Mouse (Mus musculus) midbrain, embryonic 12.5 days (tissue): ENCODE data around the gene Mdk. TPM values are rescaled to one million over a fixed set of nuclear protein-coding genes. Genes with fewer than 3 reads are reported as not detected.

ENCODE experiments used
- ATAC-seq: fragments of 200-750 bp; cut with Nextera tagmentation; 2 replicates; pipeline ENCODE4 v1.8.0; 2017; ENCODE audit warnings: low read depth, moderate TSS enrichment, moderate library complexity; ENCODE audit not compliant: low FRiP score
- H3K27ac ChIP-seq: fragments of 300-500 bp; sonication (generic); replicated peaks from 2 replicates; pipeline ENCODE4 v1.5.1; 2016; ENCODE audit warnings: mild to moderate bottlenecking
- H3K27me3 ChIP-seq: fragments of 300-500 bp; sonication (generic); 2 replicates; pipeline ENCODE4 v1.6.1; 2016; ENCODE audit warnings: mild to moderate bottlenecking
- H3K36me3 ChIP-seq: fragments of 300-500 bp; sonication (generic); 2 replicates; pipeline ENCODE4 v1.6.1; 2016
- H3K4me1 ChIP-seq: fragments of 300-500 bp; sonication (generic); 2 replicates; pipeline ENCODE4 v1.6.1; 2016
- H3K4me2 ChIP-seq: fragments of 300-500 bp; sonication (generic); replicated peaks from 2 replicates; pipeline ENCODE4 v1.6.1; 2016; ENCODE audit warnings: mild to moderate bottlenecking, moderate library complexity
- H3K4me3 ChIP-seq: fragments of 300-500 bp; sonication (generic); 2 replicates; pipeline ENCODE4 v1.5.1; 2016; ENCODE audit warnings: mild to moderate bottlenecking
- H3K9ac ChIP-seq: fragments of 300-500 bp; sonication (generic); replicated peaks from 2 replicates; pipeline ENCODE4 v1.6.1; 2016; ENCODE audit warnings: mild to moderate bottlenecking, moderate library complexity
- H3K9me3 ChIP-seq: fragments of 300-500 bp; sonication (generic); 2 replicates; pipeline ENCODE4 v1.6.1; 2016; ENCODE audit warnings: mild to moderate bottlenecking
- WGBS: fragments of 180-500 bp; shearing (Covaris S2); methylation state at CpG from one replicate; pipeline ENCODE4 v1.1.7; 2016; 5-methylcytosine and 5-hydroxymethylcytosine counted together
- polyA plus RNA-seq: library from polyadenylated mRNA; unstranded; fragments of >200 nt; fragmentation: Nextera tagmentation; extraction: Ambion mirVana; gene quantifications from 2 replicates; pipeline ENCODE4 v1.2.1, GENCODE M21; 2016

Gene Mdk
- polyA plus RNA-seq, 1 experiment from 2014 or later: 763 TPM

GRCm38 (mm10) chr2:91917096-91917495 is 15.0 kb downstream of the Mdk start:
- Histone ChIP-seq H3K4me1 (peaks cover 10% of the 10 kb centered on the region; the same call in 1 of the 2 replicates), H3K27ac (no peak overlapping the region), H3K9me3 (no peaks in the 10 kb centered on the region), H3K4me2 (no peak overlapping the region), H3K9ac (no peak overlapping the region), H3K36me3 (peaks cover 57% of the 10 kb centered on the region), H3K4me3 (no peak overlapping the region), H3K27me3 (peaks cover 28% of the 10 kb centered on the region)
- no peak for ATAC-seq
- 95% methylated on average over 7 of the region's 7 CpGs for WGBS

GRCm38 (mm10) chr2:91916346-91916977 is 15.6 kb downstream of the Mdk start:
- Histone ChIP-seq H3K36me3 (peaks cover 63% of the 10 kb centered on the region), H3K4me1 (peaks cover 6% of the 10 kb centered on the region; the same call in 1 of the 2 replicates), H3K27me3 (peaks cover 21% of the 10 kb centered on the region), H3K4me2 (no peak overlapping the region), H3K9ac (no peak overlapping the region), H3K9me3 (no peaks in the 10 kb centered on the region), H3K27ac (no peak overlapping the region), H3K4me3 (no peak overlapping the region)
- WGBS: 92% methylated on average over 7 of the region's 7 CpGs
- no peak for ATAC-seq

GRCm38 (mm10) chr2:91913328-91914110 is 18.6 kb downstream of the Mdk start:
- WGBS: 92% methylated on average over 7 of the region's 7 CpGs
- H3K4me2 ChIP-seq: no peak overlapping the region
- ATAC-seq: no peak
- no peaks in the 10 kb centered on the region for H3K9me3 ChIP-seq
- H3K4me3 ChIP-seq: no peak overlapping the region
- H3K27ac ChIP-seq: no peak overlapping the region
- no peak overlapping the region for H3K9ac ChIP-seq
- H3K36me3 ChIP-seq: peaks cover 81% of the 10 kb centered on the region
- no peaks in the 10 kb centered on the region for H3K27me3 ChIP-seq
- H3K4me1 ChIP-seq: no peaks in the 10 kb centered on the region

- no peak overlapping the region for H3K4me2 ChIP-seq
- H3K9ac ChIP-seq: no peak overlapping the region
- H3K36me3 ChIP-seq: peaks cover 74% of the 10 kb centered on the region
- WGBS: 83% methylated on average over 3 of the region's 3 CpGs
- no peak overlapping the region for H3K4me3 ChIP-seq
- ATAC-seq: no peak
- H3K27ac ChIP-seq: no peak overlapping the region
- no peaks in the 10 kb centered on the region for H3K27me3 ChIP-seq
- no peaks in the 10 kb centered on the region for H3K9me3 ChIP-seq
- H3K4me1 ChIP-seq: no peaks in the 10 kb centered on the region
Observed at GRCm38 (mm10) chr2:91912616-91913015, 19.5 kb downstream of the Mdk start.

- Histone ChIP-seq H3K9me3 (no peaks in the 10 kb centered on the region), H3K4me3 (no peak overlapping the region), H3K27me3 (no peaks in the 10 kb centered on the region), H3K9ac (no peak overlapping the region), H3K27ac (no peak overlapping the region), H3K36me3 (peaks cover 35% of the 10 kb centered on the region), H3K4me2 (no peak overlapping the region), H3K4me1 (no peaks in the 10 kb centered on the region)
- ATAC-seq: no peak
- 98% methylated on average over 2 of the region's 2 CpGs for WGBS
Observed at GRCm38 (mm10) chr2:91906141-91906540, 26.0 kb downstream of the Mdk start.

GRCm38 (mm10) chr2:91904618-91905307 is 27.3 kb downstream of the Mdk start:
- Histone ChIP-seq H3K27ac (peak overlapping the region; percentile 52), H3K4me1 (no peaks in the 10 kb centered on the region), H3K4me3 (no peak overlapping the region), H3K27me3 (no peaks in the 10 kb centered on the region), H3K9me3 (no peaks in the 10 kb centered on the region), H3K9ac (no peak overlapping the region), H3K4me2 (no peak overlapping the region), H3K36me3 (peaks cover 33% of the 10 kb centered on the region)
- ATAC-seq: no peak; the same call in 1 of the 2 replicates
- 70% methylated on average over 5 of the region's 5 CpGs for WGBS

GRCm38 (mm10) chr2:91903171-91903925 is 28.7 kb downstream of the Mdk start:
- H3K36me3 ChIP-seq: peaks cover 19% of the 10 kb centered on the region
- no peak overlapping the region for H3K27ac ChIP-seq
- H3K4me1 ChIP-seq: no peaks in the 10 kb centered on the region
- no peak overlapping the region for H3K4me2 ChIP-seq
- no peak overlapping the region for H3K9ac ChIP-seq
- H3K4me3 ChIP-seq: no peak overlapping the region
- WGBS: 93% methylated on average over 3 of the region's 3 CpGs
- H3K9me3 ChIP-seq: no peaks in the 10 kb centered on the region
- no peak for ATAC-seq
- no peaks in the 10 kb centered on the region for H3K27me3 ChIP-seq

GRCm38 (mm10) chr2:91902336-91902735 is 29.8 kb downstream of the Mdk start:
- Histone ChIP-seq H3K36me3 (peaks cover 18% of the 10 kb centered on the region), H3K9ac (no peak overlapping the region), H3K4me3 (no peak overlapping the region), H3K9me3 (no peaks in the 10 kb centered on the region), H3K4me1 (no peaks in the 10 kb centered on the region), H3K27ac (no peak overlapping the region), H3K27me3 (no peaks in the 10 kb centered on the region), H3K4me2 (no peak overlapping the region)
- WGBS: 70% methylated on average over 5 of the region's 5 CpGs
- ATAC-seq: no peak

GRCm38 (mm10) chr2:91900431-91900830 is 31.7 kb downstream of the Mdk start:
- Histone ChIP-seq H3K4me2 (no peak overlapping the region), H3K4me3 (no peak overlapping the region), H3K27ac (no peak overlapping the region), H3K9ac (no peak overlapping the region), H3K36me3 (peaks cover 12% of the 10 kb centered on the region; the same call in 1 of the 2 replicates), H3K4me1 (no peaks in the 10 kb centered on the region), H3K9me3 (no peaks in the 10 kb centered on the region), H3K27me3 (no peaks in the 10 kb centered on the region)
- whole genome bisulfite sequencing: 93% methylated on average over 8 of the region's 8 CpGs
- ATAC-seq: no peak

GRCm38 (mm10) chr2:91899141-91899540 is 33.0 kb downstream of the Mdk start:
- H3K27ac ChIP-seq: no peak overlapping the region
- H3K4me1 ChIP-seq: no peaks in the 10 kb centered on the region
- WGBS: 92% methylated on average over 3 of the region's 3 CpGs
- H3K36me3 ChIP-seq: peaks cover 12% of the 10 kb centered on the region; the same call in 1 of the 2 replicates
- no peak overlapping the region for H3K9ac ChIP-seq
- no peaks in the 10 kb centered on the region for H3K27me3 ChIP-seq
- H3K9me3 ChIP-seq: no peaks in the 10 kb centered on the region
- no peak for ATAC-seq
- H3K4me2 ChIP-seq: no peak overlapping the region
- no peak overlapping the region for H3K4me3 ChIP-seq

GRCm38 (mm10) chr2:91897968-91898367 is 34.1 kb downstream of the Mdk start:
- no peak for ATAC-seq

More at GRCm38 (mm10) chr2:91897968-91898367, 34.1 kb downstream of the Mdk start:
- peaks cover 17% of the 10 kb centered on the region; the same call in 1 of the 2 replicates for H3K36me3 ChIP-seq
- no peaks in the 10 kb centered on the region for H3K9me3 ChIP-seq
- no peak overlapping the region for H3K4me3 ChIP-seq
- no peak overlapping the region for H3K4me2 ChIP-seq
- no peaks in the 10 kb centered on the region for H3K27me3 ChIP-seq
- H3K4me1 ChIP-seq: no peaks in the 10 kb centered on the region
- no peak overlapping the region for H3K9ac ChIP-seq
- no peak overlapping the region for H3K27ac ChIP-seq
